Mouse (Mus musculus): ENCODE data around the gene Cfap298.

- TF ChIP-seq CTCF (IDR thresholded peaks at IDR 0.05; ENCODE audit: control insufficient read depth, insufficient read depth, insufficient replicate concordance, low read depth, low read length): no peak
- no peak for TF ChIP-seq POLR2A (IDR thresholded peaks at IDR 0.05; ENCODE audit: control insufficient read depth, low read depth, low read length)
Measured at GRCm38 (mm10) chr16:90941246-90941645, 6.3 kb upstream of the Cfap298 start.
